Mouse (Mus musculus) cortical plate, adult 2 months (tissue): ENCODE measurements around the gene Bcl2l12.

Experiments
- CTCF ChIP-seq: fragments of 200-500 bp; IDR thresholded peaks from 2 replicates; pipeline ENCODE4 v1.5.1; 2011; ENCODE audit warnings: mild to moderate bottlenecking, control low read depth, low read length; ENCODE audit not compliant: insufficient read depth; ENCODE audit errors: extremely low read depth
- POLR2A ChIP-seq: fragments of 200-500 bp; IDR thresholded peaks from 2 replicates; pipeline ENCODE4 v1.6.1; 2011; ENCODE audit warnings: mild to moderate bottlenecking, low read length, control low read depth; ENCODE audit not compliant: insufficient read depth; ENCODE audit errors: extremely low read depth

GRCm38 (mm10) chr7:45030857-45031256, 32.3 kb upstream of the Bcl2l12 start:
- TF ChIP-seq CTCF (no peak), POLR2A (no peak)
